Mouse (Mus musculus) thymus, postnatal 14 days (tissue): ENCODE results near the gene Olfr1240.

Source experiments
- DNase-seq: peaks from one replicate; pipeline ENCODE4 v3.0.0; 2021

The Olfr1240 gene

GRCm38 (mm10) chr2:89442900-89443299, at the start of gene Olfr1240:
TSS of gene Olfr1240 (minus strand) at chr2:89443000.
- DNase-seq: no peak

GRCm38 (mm10) chr2:89487026-89487425, 44.2 kb upstream of the Olfr1240 start, which contains the start of gene Olfr1241:
TSS of gene Olfr1241 (minus strand) at chr2:89487126.
- no peak for DNase-seq

GRCm38 (mm10) chr2:89420307-89420706, 22.5 kb downstream of the Olfr1240 start, which contains the start of gene Olfr1239:
TSS of gene Olfr1239 (minus strand) at chr2:89420407.
- no peak for DNase-seq

GRCm38 (mm10) chr2:89414557-89414956, 28.2 kb downstream of the Olfr1240 start:
- no peak for DNase-seq

- DNase-seq: no peak
Measured at GRCm38 (mm10) chr2:89409576-89409975, 33.2 kb downstream of the Olfr1240 start, which contains the start of gene Olfr1238. TSS of gene Olfr1238 (minus strand) at chr2:89409676.

GRCm38 (mm10) chr2:89400882-89401281, 41.9 kb downstream of the Olfr1240 start:
- DNase-seq: no peak
